Mouse (Mus musculus) limb, embryonic 12.5 days (tissue): ENCODE results near the gene Arhgap9. TPM values are rescaled to one million over a fixed set of nuclear protein-coding genes. Genes with fewer than 3 reads are reported as not detected.

Source experiments
- ATAC-seq: fragments of 200-750 bp; cut with Nextera tagmentation; 2 replicates; pipeline ENCODE4 v1.8.0; 2017; ENCODE audit warnings: low read depth, moderate TSS enrichment; ENCODE audit not compliant: insufficient number of reproducible peaks, insufficient read depth, low FRiP score, low TSS enrichment
- H3K27ac ChIP-seq: fragments of 300-500 bp; sonication (generic); 2 replicates; pipeline ENCODE4 v1.5.1; 2016; ENCODE audit warnings: mild to moderate bottlenecking, moderate library complexity
- H3K27me3 ChIP-seq: fragments of 300-500 bp; sonication (generic); 2 replicates; pipeline ENCODE4 v1.6.1; 2016; ENCODE audit warnings: mild to moderate bottlenecking, moderate library complexity
- H3K36me3 ChIP-seq: fragments of 300-500 bp; sonication (generic); 2 replicates; pipeline ENCODE4 v1.6.1; 2016; ENCODE audit warnings: mild to moderate bottlenecking, moderate library complexity
- H3K4me1 ChIP-seq: fragments of 300-500 bp; sonication (generic); replicated peaks from 2 replicates; pipeline ENCODE4 v1.6.1; 2016
- H3K4me2 ChIP-seq: fragments of 300-500 bp; sonication (generic); 2 replicates; pipeline ENCODE4 v1.6.1; 2016; ENCODE audit warnings: mild to moderate bottlenecking, moderate library complexity
- H3K4me3 ChIP-seq: fragments of 300-500 bp; sonication (generic); replicated peaks from 2 replicates; pipeline ENCODE4 v1.5.1; 2016; ENCODE audit warnings: mild to moderate bottlenecking
- H3K9ac ChIP-seq: fragments of 300-500 bp; sonication (generic); replicated peaks from 2 replicates; pipeline ENCODE4 v1.6.1; 2016; ENCODE audit warnings: mild to moderate bottlenecking, moderate library complexity
- H3K9me3 ChIP-seq: fragments of 300-500 bp; sonication (generic); 2 replicates; pipeline ENCODE4 v1.6.1; 2016; ENCODE audit warnings: mild to moderate bottlenecking, moderate library complexity
- WGBS: fragments of 180-500 bp; shearing (Covaris S2); methylation state at CpG from one replicate; pipeline ENCODE4 v1.1.7; 2016; 5-methylcytosine and 5-hydroxymethylcytosine counted together
- polyA plus RNA-seq: library from polyadenylated mRNA; unstranded; fragments of >200 nt; fragmentation: Nextera tagmentation; extraction: Ambion mirVana; gene quantifications from 2 replicates; pipeline ENCODE4 v1.2.1, GENCODE M21; 2016

Arhgap9 gene
- polyA plus RNA-seq, 1 experiment from 2014 or later = 5.7 TPM

- no peak overlapping the region for H3K27ac ChIP-seq
- H3K9ac ChIP-seq = peak overlapping the region; percentile 66
- no peaks in the 10 kb centered on the region for H3K9me3 ChIP-seq
- peak overlapping the region; percentile 95 for H3K4me2 ChIP-seq
- peak; percentile 34 for ATAC-seq
- H3K4me3 ChIP-seq = peak overlapping the region; percentile 56
- 1% methylated on average over 54 of the region's 54 CpGs for WGBS
- peaks cover 16% of the 10 kb centered on the region for H3K36me3 ChIP-seq
- H3K27me3 ChIP-seq = peaks cover 77% of the 10 kb centered on the region
- H3K4me1 ChIP-seq = peaks cover 21% of the 10 kb centered on the region
Observed at GRCm38 (mm10) chr10:127326017-127326801, 4.4 kb downstream of the Arhgap9 start.

- ATAC-seq = no peak; the same call in 1 of the 2 replicates
- Histone ChIP-seq H3K27ac (no peak overlapping the region), H3K27me3 (peaks cover 74% of the 10 kb centered on the region), H3K36me3 (peaks cover 23% of the 10 kb centered on the region), H3K4me2 (peak overlapping the region; percentile 95), H3K4me1 (peaks cover 21% of the 10 kb centered on the region), H3K9ac (peak overlapping the region; percentile 66), H3K4me3 (peak overlapping the region; percentile 56), H3K9me3 (no peaks in the 10 kb centered on the region)
- WGBS = 5% methylated on average over 29 of the region's 29 CpGs
Observed at GRCm38 (mm10) chr10:127326828-127327227, 5.1 kb downstream of the Arhgap9 start.

- Histone ChIP-seq H3K9me3 (no peaks in the 10 kb centered on the region), H3K27ac (no peak overlapping the region), H3K4me2 (no peak overlapping the region), H3K9ac (no peak overlapping the region), H3K4me1 (peaks cover 21% of the 10 kb centered on the region), H3K36me3 (peaks cover 30% of the 10 kb centered on the region), H3K27me3 (peaks cover 68% of the 10 kb centered on the region), H3K4me3 (peak overlapping the region; percentile 56)
- 52% methylated on average over 18 of the region's 18 CpGs for WGBS
- no peak for ATAC-seq
Observed at GRCm38 (mm10) chr10:127327461-127328145, 5.8 kb downstream of the Arhgap9 start.

- Histone ChIP-seq H3K27ac (no peak overlapping the region), H3K27me3 (peaks cover 44% of the 10 kb centered on the region), H3K4me3 (no peak overlapping the region), H3K4me1 (peaks cover 17% of the 10 kb centered on the region), H3K4me2 (no peak overlapping the region), H3K9me3 (no peaks in the 10 kb centered on the region), H3K36me3 (peaks cover 56% of the 10 kb centered on the region), H3K9ac (no peak overlapping the region)
- ATAC-seq = no peak
- WGBS = 82% methylated on average over 7 of the region's 7 CpGs
Observed at GRCm38 (mm10) chr10:127330212-127330611, 8.4 kb downstream of the Arhgap9 start.

GRCm38 (mm10) chr10:127332211-127332874, 10.6 kb downstream of the Arhgap9 start:
- ATAC-seq = no peak
- H3K4me1 ChIP-seq = no peaks in the 10 kb centered on the region
- H3K9me3 ChIP-seq = no peaks in the 10 kb centered on the region
- no peak overlapping the region for H3K27ac ChIP-seq
- H3K27me3 ChIP-seq = peaks cover 23% of the 10 kb centered on the region
- 42% methylated on average over 31 of the region's 31 CpGs for WGBS
- H3K9ac ChIP-seq = no peak overlapping the region
- peaks cover 77% of the 10 kb centered on the region for H3K36me3 ChIP-seq
- no peak overlapping the region for H3K4me3 ChIP-seq
- peak overlapping the region; percentile 29; the same call in 1 of the 2 replicates for H3K4me2 ChIP-seq

- H3K4me1 ChIP-seq = peaks cover 1% of the 10 kb centered on the region; the same call in 1 of the 2 replicates
- no peak overlapping the region for H3K27ac ChIP-seq
- H3K4me3 ChIP-seq = no peak overlapping the region
- H3K4me2 ChIP-seq = no peak overlapping the region
- peaks cover 84% of the 10 kb centered on the region for H3K36me3 ChIP-seq
- H3K27me3 ChIP-seq = peaks cover 15% of the 10 kb centered on the region
- no peak overlapping the region for H3K9ac ChIP-seq
- WGBS = 73% methylated on average over 5 of the region's 5 CpGs
- ATAC-seq = no peak
- no peaks in the 10 kb centered on the region for H3K9me3 ChIP-seq
Observed at GRCm38 (mm10) chr10:127333152-127333551, 11.4 kb downstream of the Arhgap9 start.

GRCm38 (mm10) chr10:127335271-127335670, 13.5 kb downstream of the Arhgap9 start:
- WGBS = 84% methylated on average over 1 of the region's 1 CpGs
- Histone ChIP-seq H3K9ac (no peak overlapping the region), H3K4me3 (no peak overlapping the region), H3K4me1 (peaks cover 15% of the 10 kb centered on the region), H3K27ac (no peak overlapping the region), H3K4me2 (no peak overlapping the region), H3K9me3 (no peaks in the 10 kb centered on the region), H3K36me3 (peaks cover 77% of the 10 kb centered on the region), H3K27me3 (peaks cover 4% of the 10 kb centered on the region)
- no peak for ATAC-seq

- Histone ChIP-seq H3K27ac (no peak overlapping the region), H3K4me2 (no peak overlapping the region), H3K36me3 (peaks cover 60% of the 10 kb centered on the region), H3K9me3 (no peaks in the 10 kb centered on the region), H3K27me3 (no peaks in the 10 kb centered on the region; the same call in none of the 2 replicates), H3K4me1 (peaks cover 28% of the 10 kb centered on the region), H3K9ac (no peak overlapping the region), H3K4me3 (no peak overlapping the region)
- ATAC-seq = no peak
- WGBS = 71% methylated on average over 5 of the region's 5 CpGs
Observed at GRCm38 (mm10) chr10:127336952-127337351, 15.2 kb downstream of the Arhgap9 start.

- no peak for ATAC-seq
- H3K36me3 ChIP-seq = peaks cover 54% of the 10 kb centered on the region
Observed at GRCm38 (mm10) chr10:127337536-127338099, 15.9 kb downstream of the Arhgap9 start.

GRCm38 (mm10) chr10:127338930-127339682, 17.3 kb downstream of the Arhgap9 start:
- H3K9me3 ChIP-seq = no peaks in the 10 kb centered on the region
- H3K36me3 ChIP-seq = peaks cover 40% of the 10 kb centered on the region
- peak overlapping the region; percentile 92 for H3K4me2 ChIP-seq
- ATAC-seq = peak; percentile 76
- H3K4me3 ChIP-seq = peak overlapping the region; percentile 60
- peak overlapping the region; percentile 95 for H3K27ac ChIP-seq
- peaks cover 34% of the 10 kb centered on the region for H3K4me1 ChIP-seq
- under 1% methylated on average over 31 of the region's 31 CpGs for WGBS
- peak overlapping the region; percentile 47 for H3K9ac ChIP-seq
- H3K27me3 ChIP-seq = no peaks in the 10 kb centered on the region; the same call in none of the 2 replicates

More at GRCm38 (mm10) chr10:127337536-127338099, 15.9 kb downstream of the Arhgap9 start:
- Histone ChIP-seq H3K9me3 (no peaks in the 10 kb centered on the region), H3K27me3 (no peaks in the 10 kb centered on the region; the same call in none of the 2 replicates), H3K9ac (no peak overlapping the region), H3K4me1 (peaks cover 34% of the 10 kb centered on the region), H3K4me3 (no peak overlapping the region), H3K27ac (no peak overlapping the region), H3K4me2 (no peak overlapping the region)
- WGBS = 81% methylated on average over 6 of the region's 6 CpGs
